Mouse (Mus musculus): ENCODE results near the gene Tdrd12.

Gene Tdrd12

DNA sequence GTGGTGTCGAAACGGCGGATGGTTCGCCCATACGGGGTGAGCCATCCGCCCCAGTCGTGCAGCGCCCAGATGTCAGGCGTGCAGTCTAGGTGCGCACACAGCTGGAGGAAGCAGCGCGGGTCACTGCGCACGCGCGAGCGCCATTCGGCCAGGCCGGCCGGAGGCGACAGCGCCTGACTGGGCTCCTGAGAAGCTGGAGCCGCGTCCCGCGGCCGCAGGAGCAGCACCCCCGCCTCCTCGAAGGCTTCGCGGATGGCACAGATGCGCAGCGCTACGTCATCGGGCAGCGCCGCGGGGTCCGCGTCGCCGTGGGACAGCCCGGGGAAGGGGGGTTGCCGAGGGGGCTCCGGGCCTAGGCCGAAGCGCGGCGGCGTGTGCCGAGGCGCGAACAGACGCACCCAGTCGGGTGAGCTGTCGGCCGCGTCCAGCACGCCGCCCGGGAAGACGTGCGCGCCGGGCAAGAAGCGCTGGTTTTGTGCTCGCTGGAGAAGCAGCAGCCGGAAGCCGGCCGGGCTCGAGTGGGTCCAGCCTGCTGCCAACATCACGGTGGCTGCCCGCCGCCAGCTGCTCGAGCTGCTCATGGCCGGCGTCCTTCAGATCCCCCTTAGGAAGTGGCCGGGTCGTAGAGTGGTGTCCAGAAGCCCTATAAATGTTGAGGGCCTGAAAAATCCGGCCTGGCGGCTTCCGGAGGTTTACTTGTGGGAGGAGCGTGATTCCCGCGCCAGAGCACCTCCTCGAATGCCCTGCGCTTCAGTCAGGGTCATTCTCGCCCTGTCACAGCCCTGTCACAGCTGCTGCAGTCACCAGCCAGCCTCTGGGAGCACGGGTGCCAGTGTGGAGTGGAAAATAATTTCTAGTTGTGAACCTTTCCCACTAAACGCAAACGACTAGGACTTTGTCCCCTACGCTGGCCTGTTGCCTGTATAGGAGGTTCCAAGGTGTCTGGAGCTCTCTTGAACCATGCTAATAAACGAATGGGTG, 18.0 kb upstream of the Tdrd12 start:
- DNase-seq (ENCODE audit: low read depth, low spot score) = peak; percentile 94

DNA sequence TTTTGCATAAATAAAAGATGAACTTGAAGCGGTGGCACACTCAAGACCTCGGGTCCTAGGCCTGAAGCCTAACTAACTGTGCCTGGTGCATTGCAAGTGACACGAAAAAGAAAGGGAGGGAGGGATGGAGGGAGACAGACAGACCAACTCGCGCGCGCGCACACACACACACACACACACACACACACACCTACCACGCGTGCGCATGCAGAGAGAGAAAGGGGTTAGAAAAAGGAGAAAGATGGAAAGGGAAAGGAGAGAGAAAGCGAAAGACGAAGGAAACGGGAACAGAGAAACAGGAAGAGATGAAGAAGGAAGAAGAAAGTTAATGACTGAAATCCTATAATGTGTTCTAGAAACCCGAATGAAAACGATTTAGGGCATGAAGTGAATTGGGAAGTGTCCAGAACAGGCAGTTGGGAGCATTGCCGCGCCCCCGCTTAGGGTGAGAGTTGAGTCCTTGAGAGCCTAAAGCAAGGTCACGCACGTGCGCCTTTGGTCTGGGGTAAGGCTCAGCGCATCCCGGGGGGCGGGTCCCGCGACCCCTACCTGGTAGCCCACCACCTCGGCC, 17.1 kb upstream of the Tdrd12 start:
- peak; percentile 79 for DNase-seq (ENCODE audit: low read depth, low spot score)

DNA sequence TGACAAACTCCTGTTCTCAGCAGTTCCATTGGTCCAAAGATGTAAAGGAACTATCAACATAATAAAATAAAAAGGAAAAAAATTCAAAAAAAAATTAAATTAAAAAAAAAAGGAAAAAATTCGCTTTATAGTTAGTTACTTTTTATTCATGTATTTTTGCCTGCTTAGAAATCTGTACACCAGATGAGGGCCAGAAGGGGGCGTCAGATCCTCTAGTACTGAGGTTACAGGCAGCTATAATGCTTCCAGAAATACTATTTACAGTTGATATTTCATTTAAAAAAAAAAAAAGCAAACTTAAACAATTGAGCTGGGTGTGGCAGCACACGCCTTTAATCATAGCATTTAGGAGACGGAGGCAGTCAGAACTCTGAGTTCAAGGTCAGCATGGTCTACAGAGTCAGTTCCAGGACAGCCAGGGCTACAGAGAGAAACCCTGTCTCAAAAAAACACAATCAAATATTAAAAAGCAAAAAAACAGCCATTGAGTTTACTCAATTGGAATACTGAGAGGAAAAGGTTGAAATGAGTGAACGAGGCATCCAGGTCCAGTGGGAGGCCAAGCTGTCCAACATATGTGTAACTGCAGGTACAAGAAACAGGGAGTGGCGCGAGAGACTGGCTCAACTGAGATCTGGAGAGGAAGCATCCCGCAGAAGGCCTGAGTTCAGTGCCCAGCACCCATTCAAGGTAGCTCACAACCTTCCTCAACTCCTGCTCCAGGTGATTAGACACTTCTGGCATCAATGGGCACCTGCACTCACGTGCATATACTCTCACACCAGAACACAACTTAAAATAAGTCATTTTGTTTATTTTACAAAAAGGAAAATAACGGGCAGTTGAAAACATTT, 16.4 kb upstream of the Tdrd12 start:
- DNase-seq (ENCODE audit: low read depth, low spot score) = no peak

DNA sequence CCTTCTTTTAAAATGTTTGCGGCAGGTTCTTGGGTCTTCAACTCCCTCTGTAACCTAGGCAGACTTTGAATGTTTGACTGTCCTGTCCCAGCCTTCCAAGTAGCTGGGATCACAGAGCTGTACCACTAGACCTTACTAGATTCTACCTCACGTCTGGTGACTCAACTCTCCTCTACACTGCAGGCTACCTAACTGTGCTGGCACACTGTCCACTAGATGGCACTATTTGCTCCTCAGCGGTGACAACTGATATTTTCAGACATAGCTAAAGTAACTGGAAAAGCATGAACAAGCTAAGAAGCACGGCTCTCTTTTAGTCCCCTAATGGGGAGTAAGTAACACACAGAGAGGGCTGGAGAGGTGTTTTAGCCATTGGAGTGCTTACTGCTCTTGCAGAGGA, 8.3 kb upstream of the Tdrd12 start:
- DNase-seq (ENCODE audit: low read depth, low spot score) = peak; percentile 81

DNA sequence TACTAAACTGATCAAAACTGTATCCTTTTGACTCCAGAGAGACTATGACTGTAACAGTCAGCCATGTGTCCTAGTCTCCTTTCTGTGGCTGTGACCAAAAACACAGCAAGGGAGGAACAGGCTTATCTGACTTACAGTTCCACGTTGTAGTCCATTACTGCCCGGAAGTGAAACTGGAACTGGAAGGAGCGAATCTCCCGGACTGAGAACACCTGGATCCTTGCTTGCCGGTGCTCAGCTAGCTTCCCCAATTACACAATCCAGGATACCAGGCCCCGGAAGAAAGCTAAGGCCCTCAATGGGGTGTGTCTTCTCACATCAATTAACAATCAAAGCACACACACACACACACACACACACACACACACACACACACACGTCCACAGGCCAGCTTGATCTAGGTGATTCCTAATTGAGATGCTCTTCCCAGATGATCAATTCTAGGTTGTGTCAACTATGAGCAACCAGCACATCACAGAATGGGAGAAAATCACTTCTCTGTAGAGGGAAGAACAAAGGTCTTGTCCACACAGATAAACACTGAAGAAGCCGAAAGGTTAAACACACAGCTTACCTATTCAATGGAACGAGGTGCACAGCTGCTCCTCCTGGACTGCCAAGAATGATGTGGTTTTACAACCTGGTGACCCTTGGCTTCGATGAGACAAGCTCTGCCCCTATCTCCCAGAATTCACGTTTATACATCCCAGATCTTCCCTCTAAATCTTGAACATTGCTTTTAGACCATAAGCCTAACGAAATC, 1.6 kb downstream of the Tdrd12 start:
- DNase-seq (ENCODE audit: low read depth, low spot score) = no peak

DNA sequence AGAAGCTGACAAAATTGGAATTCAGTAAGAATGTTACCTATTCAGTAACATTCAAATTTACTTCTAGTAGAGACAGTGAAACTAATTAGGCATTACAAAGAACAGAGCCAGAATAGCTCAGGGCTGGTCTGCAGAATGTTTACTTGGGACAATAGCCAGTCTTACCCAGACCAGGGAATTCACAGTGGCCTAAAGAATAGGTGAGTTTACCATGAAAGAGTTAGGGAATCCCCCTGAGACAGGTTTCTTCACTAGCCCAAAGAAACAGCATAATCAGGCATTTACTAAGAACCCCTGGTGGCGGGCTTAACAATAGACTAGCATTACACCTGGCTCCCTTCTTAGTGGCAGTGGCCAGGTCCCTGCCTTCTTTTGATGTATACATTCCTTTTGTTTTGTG, 7.0 kb downstream of the Tdrd12 start:
- peak; percentile 93 for DNase-seq (ENCODE audit: low read depth, low spot score)

DNA sequence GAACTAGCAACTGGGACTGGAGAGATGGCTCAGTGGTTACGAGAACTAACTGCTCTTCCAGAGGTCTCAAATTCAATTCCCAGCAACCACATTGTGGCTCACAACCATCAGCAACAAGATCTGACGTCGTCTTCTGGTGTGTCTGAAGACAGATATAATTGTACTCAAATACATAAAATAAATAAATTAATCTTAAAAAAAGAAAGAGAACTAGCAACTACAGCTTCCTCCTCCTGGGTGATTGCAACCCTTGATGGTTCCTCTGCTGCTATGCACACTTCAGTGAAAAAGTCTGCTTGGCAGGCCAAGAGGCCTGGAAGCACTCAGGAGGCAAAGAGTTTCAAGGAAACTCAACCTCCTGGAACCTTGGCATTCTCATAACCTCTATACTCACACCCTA, 7.5 kb downstream of the Tdrd12 start:
- DNase-seq (ENCODE audit: low read depth, low spot score) = no peak

DNA sequence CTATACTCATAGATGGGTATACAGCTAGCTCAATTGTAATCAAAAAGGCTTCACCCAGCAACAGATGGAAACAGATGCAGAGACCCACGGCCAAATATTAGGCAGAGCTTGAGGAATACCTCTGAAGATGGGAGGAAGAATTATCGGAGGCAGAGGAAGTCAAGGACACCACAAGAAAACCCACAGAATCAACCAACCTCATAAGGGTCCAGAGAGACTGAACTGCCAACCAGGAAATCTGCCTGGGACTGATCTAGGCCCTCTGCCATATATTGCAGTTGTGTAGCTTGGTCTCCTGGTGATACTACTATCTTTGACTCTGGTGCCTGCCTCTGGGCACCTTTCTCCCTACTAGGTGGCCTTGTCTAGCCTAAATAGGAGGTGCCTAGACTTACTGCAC, 10.8 kb downstream of the Tdrd12 start:
- DNase-seq (ENCODE audit: low read depth, low spot score) = no peak

DNA sequence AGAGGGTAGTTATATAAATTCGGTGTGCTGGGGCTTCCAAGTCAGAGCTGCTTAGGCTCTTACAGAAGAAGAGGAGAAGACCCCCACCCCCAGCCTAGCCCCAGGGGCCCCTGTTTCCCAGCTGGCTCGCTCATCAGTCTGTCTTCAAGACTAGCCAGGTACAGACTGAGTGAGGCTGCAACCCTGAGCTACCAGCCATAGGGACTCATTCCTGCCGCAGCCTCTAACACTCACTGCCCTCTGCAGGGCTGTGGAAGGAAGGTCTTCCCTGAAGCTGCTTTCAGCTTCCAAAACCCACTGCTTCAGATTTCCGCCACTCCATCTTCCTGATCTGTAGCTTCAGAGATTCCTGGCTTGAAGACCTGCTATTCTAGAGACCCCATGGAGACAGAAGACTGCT, 35.5 kb downstream of the Tdrd12 start:
- DNase-seq (ENCODE audit: low read depth, low spot score) = peak; percentile 40

DNA sequence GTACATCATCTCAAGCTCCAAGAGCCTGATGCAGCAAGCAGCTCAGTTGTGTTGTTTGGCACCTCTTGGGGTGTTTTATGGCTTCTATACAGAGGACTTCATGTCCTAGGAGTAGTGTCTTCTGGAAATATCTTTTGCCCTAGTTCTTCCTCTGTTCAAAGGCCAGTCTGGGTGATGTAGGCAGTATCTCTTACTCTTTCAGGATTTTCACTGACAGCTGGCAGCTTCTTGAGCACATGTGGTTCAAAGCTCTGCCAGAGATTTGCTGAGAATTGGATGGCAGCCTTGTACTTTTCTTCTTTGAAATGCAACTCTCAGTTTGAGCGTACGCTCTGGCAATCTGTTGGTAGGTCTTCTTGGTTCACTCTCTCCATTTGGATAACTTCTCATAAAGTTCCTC, 40.0 kb downstream of the Tdrd12 start:
- no peak for DNase-seq (ENCODE audit: low read depth, low spot score)

DNA sequence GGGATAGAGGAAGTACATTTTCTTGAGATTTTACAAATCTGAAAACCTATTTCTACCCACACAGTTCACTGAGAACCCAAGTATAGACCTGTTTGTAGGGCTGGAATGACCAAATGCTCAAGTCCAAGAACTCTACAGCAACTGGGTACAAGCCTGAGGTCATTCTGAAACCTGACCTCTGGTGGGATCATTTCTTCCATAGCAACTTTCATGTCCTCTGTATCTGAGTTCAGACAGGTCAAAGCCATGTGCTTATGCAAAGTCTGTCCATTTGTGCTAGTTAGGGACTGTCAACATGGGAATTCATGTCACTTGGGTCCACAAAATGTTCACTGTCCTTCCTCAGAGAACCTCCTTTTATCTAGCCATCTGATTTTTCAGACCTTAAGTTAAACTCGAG, 46.5 kb downstream of the Tdrd12 start:
- no peak for DNase-seq (ENCODE audit: low read depth, low spot score)

DNA sequence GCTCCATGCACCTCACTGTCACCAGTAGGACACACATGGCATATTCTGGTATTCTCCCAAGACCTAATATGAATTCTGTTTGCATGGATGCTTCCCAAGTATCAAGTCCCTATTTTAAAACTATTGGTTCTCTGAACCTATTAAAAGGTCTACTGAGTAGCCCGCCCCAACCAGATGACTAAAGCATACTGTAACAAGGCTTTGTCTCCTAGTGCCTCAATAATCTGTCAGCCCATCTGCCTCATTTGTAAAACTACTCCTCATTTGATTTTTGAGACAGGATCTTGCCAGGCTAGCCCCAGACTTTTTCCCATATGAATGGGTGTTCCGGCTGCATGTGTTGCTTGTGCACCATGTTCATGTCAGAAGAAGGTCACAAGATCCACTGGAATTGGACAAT, 47.4 kb downstream of the Tdrd12 start:
- no peak for DNase-seq (ENCODE audit: low read depth, low spot score)

DNA sequence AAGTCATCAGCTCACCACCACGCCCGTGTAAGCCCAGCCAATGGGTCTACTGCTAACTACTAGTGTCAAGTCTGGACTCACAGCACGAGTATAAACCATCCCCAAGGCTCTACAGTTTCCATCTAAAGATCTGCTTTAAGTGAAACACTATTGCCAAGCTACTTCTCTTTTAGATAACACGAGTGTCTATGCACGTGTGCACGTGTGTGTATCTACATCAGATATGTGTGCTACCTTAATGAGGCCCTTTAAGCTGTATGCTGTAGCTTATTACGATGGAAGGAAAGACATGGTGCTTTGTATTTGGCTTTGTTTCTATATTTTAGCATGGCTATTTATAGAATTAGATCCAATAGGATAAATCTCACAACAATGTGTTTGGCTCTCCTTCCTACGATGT, 51.0 kb downstream of the Tdrd12 start:
- no peak for DNase-seq (ENCODE audit: low read depth, low spot score)

DNA sequence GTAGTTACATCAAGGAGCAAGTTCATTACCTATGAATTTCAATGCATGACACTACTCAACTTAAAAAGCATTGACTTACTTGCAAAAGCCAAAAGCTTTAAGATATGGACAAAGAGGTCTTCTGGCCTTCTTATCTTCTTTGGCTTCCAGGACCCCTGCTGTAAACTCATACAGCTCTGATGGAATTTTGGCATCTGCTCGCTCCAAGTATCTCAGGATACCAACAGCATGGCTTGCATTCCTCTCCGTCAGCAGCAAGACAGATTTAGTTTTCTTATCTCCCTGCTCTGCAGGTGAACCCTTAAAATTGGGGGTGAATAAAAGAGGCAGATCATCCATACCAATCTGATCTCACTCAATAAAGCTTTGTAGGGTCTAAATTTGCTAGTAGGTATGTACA, 52.4 kb downstream of the Tdrd12 start:
- DNase-seq (ENCODE audit: low read depth, low spot score) = no peak

DNA sequence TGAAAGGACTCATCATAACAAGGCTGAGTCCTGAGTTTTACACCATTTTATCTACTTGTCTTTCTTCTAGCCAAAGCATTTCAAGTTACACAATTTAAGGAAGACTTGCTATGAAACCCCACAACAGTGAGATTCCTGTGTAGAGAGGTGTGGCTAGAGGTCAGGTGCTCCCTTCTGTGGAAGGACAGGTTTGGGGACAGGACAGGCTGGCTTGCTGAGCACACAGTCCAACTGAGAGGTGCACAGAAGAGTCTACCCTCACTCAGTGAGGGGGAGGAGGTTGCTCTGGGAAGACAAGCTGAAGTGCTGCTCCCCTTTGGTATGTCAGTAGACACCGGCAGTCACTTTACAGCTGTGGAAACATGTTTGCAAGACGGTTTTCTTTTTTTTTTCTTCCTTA, 61.1 kb downstream of the Tdrd12 start:
- no peak for DNase-seq (ENCODE audit: low read depth, low spot score)

DNA sequence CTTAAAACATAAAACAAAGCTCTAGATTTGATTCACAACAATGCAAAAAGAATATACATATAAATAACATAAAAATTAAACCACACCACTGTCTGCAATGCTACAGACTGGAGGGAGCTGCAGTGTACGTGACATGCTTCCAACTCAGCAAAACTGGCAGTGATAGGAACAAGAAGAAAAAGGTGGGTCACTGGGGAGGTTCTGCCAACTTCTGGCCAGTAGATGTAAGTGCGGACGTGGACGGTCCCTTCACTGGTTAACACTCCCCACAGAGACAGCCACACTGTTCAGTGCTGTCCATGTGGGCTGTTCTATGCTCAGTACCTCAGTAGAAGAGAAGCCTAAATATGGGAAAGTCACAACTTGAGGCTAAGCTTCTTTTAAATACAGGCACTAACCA, 66.8 kb downstream of the Tdrd12 start:
- no peak for DNase-seq (ENCODE audit: low read depth, low spot score)

DNA sequence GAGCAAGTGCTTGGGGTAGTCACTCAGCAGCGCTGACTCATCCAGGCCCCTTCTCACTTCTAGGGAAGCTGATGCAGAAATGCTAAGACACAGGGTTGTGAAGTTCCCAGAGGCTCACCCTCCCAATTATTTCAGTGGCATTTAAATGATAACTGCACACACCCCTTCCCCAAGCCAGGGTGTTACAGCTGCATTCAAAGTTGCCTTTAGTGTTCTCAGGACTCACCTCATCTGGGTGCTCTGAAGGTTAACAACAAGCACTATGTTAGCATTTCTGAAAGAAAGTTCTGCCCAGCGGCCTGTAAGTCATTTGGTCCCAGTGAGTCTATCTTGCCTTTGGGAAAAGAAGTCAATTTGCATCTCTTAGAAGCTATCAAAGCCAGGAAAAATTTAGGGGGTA, 69.7 kb downstream of the Tdrd12 start:
- peak; percentile 71 for DNase-seq (ENCODE audit: low read depth, low spot score)

DNA sequence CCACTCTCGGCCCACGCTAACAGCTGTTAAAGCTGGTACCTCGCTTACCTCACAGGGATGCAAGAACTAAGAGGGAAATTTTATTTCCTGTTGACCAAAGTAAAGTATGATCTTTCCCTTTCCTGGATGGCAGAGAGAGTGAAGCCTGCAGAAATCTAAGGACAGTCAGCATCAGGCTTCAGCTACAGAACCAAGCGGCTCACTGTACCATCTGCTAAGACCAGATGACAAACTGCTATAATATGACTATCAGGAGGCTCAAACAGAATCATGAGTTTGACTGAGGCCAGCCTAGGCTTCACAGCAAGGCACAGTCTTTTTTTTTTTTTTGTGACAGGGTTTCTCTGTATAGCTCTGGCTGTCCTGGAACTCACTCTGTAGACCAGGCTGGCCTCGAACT, 72.5 kb downstream of the Tdrd12 start:
- no peak for DNase-seq (ENCODE audit: low read depth, low spot score)

DNA sequence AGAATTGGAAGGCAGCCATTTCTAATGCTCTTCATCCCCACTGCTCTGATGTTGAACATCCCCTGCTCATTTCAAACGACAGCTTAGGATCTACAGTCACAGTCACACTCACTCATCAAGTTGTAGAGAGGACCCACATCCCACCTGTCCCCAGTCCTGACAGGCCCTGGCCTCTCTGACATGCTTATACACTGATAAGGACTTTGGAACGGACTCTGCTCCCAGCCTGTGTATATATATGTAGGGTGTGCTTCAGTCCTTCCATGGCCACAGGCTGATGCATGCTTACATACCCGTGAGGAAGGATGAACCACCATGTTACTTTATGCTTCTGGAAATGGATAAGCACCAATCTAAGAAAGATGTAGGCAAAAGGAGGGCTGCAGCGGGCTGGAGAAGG, 76.6 kb downstream of the Tdrd12 start:
- DNase-seq (ENCODE audit: low read depth, low spot score) = no peak

DNA sequence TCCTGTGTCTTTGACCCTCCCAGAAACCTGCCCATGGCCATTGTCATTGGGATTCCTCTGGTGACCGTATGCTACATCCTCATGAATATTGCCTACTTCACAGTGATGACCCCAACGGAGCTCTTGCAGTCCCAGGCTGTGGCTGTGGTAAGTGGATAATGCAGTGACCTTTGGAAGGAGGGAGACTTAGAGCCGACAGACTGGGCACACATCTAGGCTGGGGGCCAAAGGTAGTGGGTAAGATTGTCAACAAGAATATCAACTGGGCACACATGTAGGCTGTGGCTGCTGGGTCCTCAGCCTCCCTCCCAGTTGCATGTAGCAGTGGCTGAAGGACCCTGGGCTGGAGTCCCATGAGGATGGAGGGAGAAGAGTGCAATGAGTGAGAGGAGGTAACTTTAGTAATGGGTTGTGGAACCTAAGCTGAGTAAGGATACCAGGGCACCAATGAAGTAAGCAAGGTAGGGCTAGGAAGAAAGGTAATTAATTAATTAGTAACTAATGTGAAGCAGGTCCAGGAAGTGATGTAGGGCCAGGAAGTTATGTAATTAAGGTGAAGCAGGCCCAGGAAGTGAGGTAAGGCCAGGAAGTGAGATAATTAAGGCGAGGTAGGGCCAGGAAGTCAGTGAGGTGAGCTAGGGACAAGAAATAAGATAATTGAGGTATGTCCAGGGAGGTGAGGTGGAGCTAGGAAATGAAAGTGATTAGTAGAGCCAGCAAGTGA, 81.3 kb downstream of the Tdrd12 start:
- no peak for DNase-seq (ENCODE audit: low read depth, low spot score)

DNA sequence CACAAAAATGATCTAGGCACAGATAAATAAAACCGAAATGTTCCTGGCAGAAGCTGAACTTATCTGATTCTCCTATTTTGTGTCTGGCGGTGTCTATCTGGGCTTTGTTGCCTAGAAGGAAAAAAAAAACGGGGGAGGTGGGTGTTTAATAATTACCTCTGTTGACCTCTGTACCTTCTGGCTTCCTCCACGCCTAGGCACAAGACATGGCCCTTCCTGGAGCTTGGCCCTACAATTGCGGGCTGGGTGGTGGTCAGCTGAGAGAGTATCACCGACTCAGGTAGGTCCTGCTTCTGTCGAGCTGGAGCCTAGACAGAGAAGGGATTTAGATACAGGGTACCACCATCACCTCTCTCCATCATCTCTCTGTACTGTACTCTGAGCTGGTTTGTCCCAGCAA, 88.7 kb downstream of the Tdrd12 start:
- no peak for DNase-seq (ENCODE audit: low read depth, low spot score)

Data from ES-CJ7 (cell line).